9 mouse cellular contexts compared by ENCODE assay signal in the genomic region with DNA sequence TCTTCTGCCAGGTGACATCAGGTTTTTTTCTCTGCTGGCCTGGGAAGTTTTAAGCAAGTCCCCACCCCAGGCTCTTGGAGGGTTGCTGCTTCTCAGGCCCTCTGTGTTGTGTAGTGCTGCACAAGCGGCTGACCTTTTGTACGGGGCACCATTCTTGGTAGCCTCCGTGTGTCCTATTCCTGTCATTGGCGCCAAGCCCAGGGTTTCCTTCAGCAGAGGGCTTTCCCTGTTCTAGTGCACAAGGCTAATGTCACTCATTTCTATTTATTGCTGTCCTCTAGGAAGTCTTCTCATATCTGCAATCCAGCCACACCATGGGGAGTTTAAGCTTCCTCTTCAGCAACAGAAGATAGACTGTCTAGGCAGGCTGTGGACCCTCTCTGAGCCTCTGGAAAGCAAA. TPM values are rescaled to one million over a fixed set of nuclear protein-coding genes. Genes with fewer than 3 reads are reported as not detected.
DNase-seq lines count a peak whose midpoint lies in the region; TF ChIP-seq lines count a peak whose summit lies in the region.
"Had no signal": no experiment of that assay in that cellular context is flagged by ENCODE, and none has a peak within 500 bp of the region (broad histone marks: within the 10 kb centered on the region; RNA-seq: fewer than 3 reads in every experiment).

No protein-coding gene starts in this region.

- 0 out of 2 replicates have a peak, but pooled peaks have one; percentile 44 for TF ChIP-seq EP300 in heart, adult 2 months (IDR thresholded peaks at IDR 0.05; ENCODE audit: insufficient read depth, low read depth, low read length)

- no peak for TF ChIP-seq CTCF in heart, adult 2 months (IDR thresholded peaks at IDR 0.05)

- no peak overlapping the region for H3K9ac ChIP-seq in heart, adult 2 months (ENCODE audit: low read depth, low read length)

- H3K36me3 ChIP-seq in heart, adult 2 months (ENCODE audit: control insufficient read depth, insufficient read depth, low read length): no peaks in the 10 kb centered on the region
- H3K36me3 ChIP-seq in forebrain, embryonic 10.5 days (replicated peaks): no peaks in the 10 kb centered on the region
- H3K36me3 ChIP-seq: midbrain, embryonic 10.5 days had no signal

- no peaks in the 10 kb centered on the region for H3K9me3 ChIP-seq in forebrain, embryonic 10.5 days
- H3K9me3 ChIP-seq: midbrain, embryonic 10.5 days had no signal

- intact Hi-C loops in heart, adult 2 months (cut with DNase I): no loop called here

- WGBS in heart, adult 2 months: 37% methylated on average over 4 of the region's 4 CpGs
- 80% methylated on average over 4 of the region's 4 CpGs for WGBS in forebrain, embryonic 10.5 days

- H3K27me3 ChIP-seq in heart, adult 2 months (ENCODE audit: control insufficient read depth, insufficient read depth, low read length): no peaks in the 10 kb centered on the region
- peaks cover 80% of the 10 kb centered on the region for H3K27me3 ChIP-seq in forebrain, embryonic 10.5 days (ENCODE audit: poor library complexity, severe bottlenecking)

- no peaks in the 10 kb centered on the region; the same call in 1 of the 2 replicates for H3K4me1 ChIP-seq in heart, adult 2 months (ENCODE audit: control insufficient read depth, insufficient read depth, low read length)
- no peaks in the 10 kb centered on the region for H3K4me1 ChIP-seq in forebrain, embryonic 10.5 days
- H3K4me1 ChIP-seq: midbrain, embryonic 10.5 days had no signal

- no peaks in the 10 kb centered on the region for H3K79me2 ChIP-seq in heart, adult 2 months (replicated peaks; ENCODE audit: control insufficient read depth, insufficient read depth, low read length)

- no peak overlapping the region for H3K27ac ChIP-seq in heart, adult 2 months
- no peak overlapping the region for H3K27ac ChIP-seq in forebrain, embryonic 10.5 days
- H3K27ac ChIP-seq: midbrain, embryonic 10.5 days had no signal

- H3K4me3 ChIP-seq in heart, adult 2 months: no peak overlapping the region
- no peak overlapping the region for H3K4me3 ChIP-seq in forebrain, embryonic 10.5 days
- H3K4me3 ChIP-seq: midbrain, embryonic 10.5 days had no signal

- peak; percentile 27 to 56 for DNase-seq in cerebellum, postnatal 25 days
- no peak for DNase-seq in cerebellum, adult 9-10 months
- DNase-seq in adrenal gland, adult 2 months: peak; percentile 76
- DNase-seq in heart, adult 2 months: peak; percentile 66 to 79
- peak; percentile 32 for DNase-seq in kidney, postnatal 10 days
- DNase-seq in frontal cortex, postnatal 25 days (ENCODE audit: low spot score in 2 of 2): no peak
- DNase-seq in forebrain, embryonic 10.5 days (ENCODE audit: extremely low spot score, low spot score): no peak
- DNase-seq in left cerebral cortex, adult 9 months (ENCODE audit: low spot score in 2 of 2): no peak

- no peak for TF ChIP-seq POLR2A in heart, adult 2 months (IDR thresholded peaks at IDR 0.05; ENCODE audit: insufficient read depth, low read depth, low read length)

RNA-seq across cellular contexts. Expression of a gene that starts 6.2 kb away (rescaled TPM):
- 10 to 100 TPM; 13.6 to 19.7 TPM for total RNA-seq in adrenal gland, adult 2 months (2021)
- 8.3 and 8.5 TPM in 2 replicates for polyA plus RNA-seq in adrenal gland, adult 2 months (2012; rRNA removed)
- 10 to 100 TPM; 12.8 to 14.0 TPM for total RNA-seq in heart, adult 2 months (2021)
- 3.0 and 5.8 TPM in 2 replicates for polyA plus RNA-seq in heart, adult 2 months (2012; rRNA removed)
- polyA plus RNA-seq in forebrain, embryonic 10.5 days (2016; fragmentation: Nextera tagmentation; extraction: Ambion mirVana): 2.7 and 3.3 TPM in 2 replicates

Comparison
In these comparisons a context has a peak if more than half of its experiments do, and no peak if none do; other contexts are left out.
1. DNase-seq: peak in cerebellum, postnatal 25 days (2 of 2), adrenal gland, adult 2 months (single experiment), heart, adult 2 months (2 of 2) and kidney, postnatal 10 days (single experiment); none in cerebellum, adult 9-10 months (single experiment), frontal cortex, postnatal 25 days (0 of 2), forebrain, embryonic 10.5 days (single experiment) and left cerebral cortex, adult 9 months (0 of 2).